Comparison of ENCODE assay signal across 10 mouse cellular contexts in genomic region chr11:76363636-76364035, GRCm38 (mm10). TPM values are rescaled to one million over a fixed set of nuclear protein-coding genes. Genes with fewer than 3 reads are reported as not detected.
A peak's percentile ranks its signal among the peaks of the same experiment; 100 is the strongest.
DNase-seq lines count a peak whose midpoint lies in the region; ATAC-seq lines count a peak whose summit lies in the region.
"Had no signal": no experiment of that assay in that cellular context is flagged by ENCODE, and none has a peak within 500 bp of the region (broad histone marks: within the 10 kb centered on the region; RNA-seq: fewer than 3 reads in every experiment).

No protein-coding gene starts in this region.

- H3K9me3 ChIP-seq in embryonic facial prominence, embryonic 13.5 days, result no peaks in the 10 kb centered on the region
- no peaks in the 10 kb centered on the region for H3K9me3 ChIP-seq in hindbrain, embryonic 10.5 days
- no peaks in the 10 kb centered on the region for H3K9me3 ChIP-seq in midbrain, embryonic 14.5 days (ENCODE audit: control insufficient read depth, low read length)
- H3K9me3 ChIP-seq: G1E had no signal

- H3K27me3 ChIP-seq in embryonic facial prominence, embryonic 13.5 days, result no peaks in the 10 kb centered on the region
- H3K27me3 ChIP-seq in hindbrain, embryonic 10.5 days (ENCODE audit: insufficient read depth, poor library complexity, severe bottlenecking), result no peaks in the 10 kb centered on the region
- H3K27me3 ChIP-seq in midbrain, embryonic 14.5 days (ENCODE audit: control insufficient read depth, insufficient read depth, low read length), result no peaks in the 10 kb centered on the region

- peaks cover 15% of the 10 kb centered on the region for H3K36me3 ChIP-seq in embryonic facial prominence, embryonic 13.5 days
- peaks cover 12% of the 10 kb centered on the region for H3K36me3 ChIP-seq in hindbrain, embryonic 10.5 days
- H3K36me3 ChIP-seq in midbrain, embryonic 14.5 days (ENCODE audit: control insufficient read depth, insufficient read depth, low read length), result no peaks in the 10 kb centered on the region
- H3K36me3 ChIP-seq: G1E had no signal

- WGBS in embryonic facial prominence, embryonic 13.5 days, result 31% methylated on average over 9 of the region's 9 CpGs
- WGBS in hindbrain, embryonic 10.5 days, result 17% methylated on average over 9 of the region's 9 CpGs
- 12% methylated on average over 9 of the region's 9 CpGs for WGBS in midbrain, embryonic 14.5 days

- intact Hi-C loops in heart, postnatal 10 days (cut with DNase I), result no loop called here

- DNase-seq in heart, adult 8-10 months (ENCODE audit: low spot score), result peak; percentile 38
- no peak for DNase-seq in heart, postnatal 10 days
- no peak for DNase-seq in hindbrain, embryonic 10.5 days (ENCODE audit: low spot score)
- peak; percentile 55 for DNase-seq in midbrain, embryonic 14.5 days
- no peak for DNase-seq in frontal cortex, postnatal 25 days (ENCODE audit: low spot score in 2 of 2)
- DNase-seq in cerebellum, adult 8-10 months, result no peak
- no peak for DNase-seq in right cerebral cortex, postnatal 36 days (ENCODE audit: low spot score in 2 of 2)
- DNase-seq: spleen, adult 18-20 months had no signal

- H3K4me3 ChIP-seq in embryonic facial prominence, embryonic 13.5 days, result no peak overlapping the region
- no peak overlapping the region for H3K4me3 ChIP-seq in hindbrain, embryonic 10.5 days
- no peak overlapping the region for H3K4me3 ChIP-seq in midbrain, embryonic 14.5 days (replicated peaks; ENCODE audit: low read depth, low read length)

- H3K27ac ChIP-seq in embryonic facial prominence, embryonic 13.5 days, result peak overlapping the region; percentile 49; the same call in 1 of the 2 replicates
- H3K27ac ChIP-seq in hindbrain, embryonic 10.5 days, result peak overlapping the region; percentile 75; the same call in 1 of the 2 replicates
- 0 out of 2 replicates have a peak overlapping the region, but pooled peaks have one; percentile 32 for H3K27ac ChIP-seq in midbrain, embryonic 14.5 days (replicated peaks; ENCODE audit: low read depth, low read length)

- peaks cover 63% of the 10 kb centered on the region for H3K4me1 ChIP-seq in embryonic facial prominence, embryonic 13.5 days
- peaks cover 67% of the 10 kb centered on the region for H3K4me1 ChIP-seq in hindbrain, embryonic 10.5 days (replicated peaks)
- H3K4me1 ChIP-seq in midbrain, embryonic 14.5 days (ENCODE audit: control insufficient read depth, insufficient read depth, low read length), result peaks cover 26% of the 10 kb centered on the region

- ATAC-seq in embryonic facial prominence, embryonic 13.5 days (ENCODE audit: insufficient number of reproducible peaks, insufficient read depth, low FRiP score, low TSS enrichment, low read depth), result no peak
- ATAC-seq in midbrain, embryonic 14.5 days (ENCODE audit: low FRiP score, low TSS enrichment), result no peak

- no peak overlapping the region for H3K9ac ChIP-seq in embryonic facial prominence, embryonic 13.5 days
- H3K9ac ChIP-seq in midbrain, embryonic 14.5 days (replicated peaks; ENCODE audit: low read length), result no peak overlapping the region

- H3K4me2 ChIP-seq in embryonic facial prominence, embryonic 13.5 days, result no peak overlapping the region
- no peak overlapping the region for H3K4me2 ChIP-seq in midbrain, embryonic 14.5 days (ENCODE audit: low read length)

RNA-seq across cellular contexts. Expression of gene Nxn, which starts 35.3 kb away (rescaled TPM):
- 10 to 100 TPM in 3 of 4 experiments, 1 to 10 TPM in 1; 9.8 to 13.0 (median 11.0) TPM for total RNA-seq in heart, adult 8-10 months (2022)
- 10 to 100 TPM; 15.7 to 17.4 TPM for total RNA-seq in heart, postnatal 10 days (2021)
- 76.8 and 77.6 TPM in 2 replicates for polyA plus RNA-seq in embryonic facial prominence, embryonic 13.5 days (2015; fragmentation: Nextera tagmentation; extraction: Ambion mirVana)
- 45.3 and 46.6 TPM in 2 replicates for polyA plus RNA-seq in hindbrain, embryonic 10.5 days (2016; fragmentation: Nextera tagmentation; extraction: Ambion mirVana)
- 21.9 and 28.2 TPM in 2 replicates for polyA plus RNA-seq in midbrain, embryonic 14.5 days (2014; fragmentation: Nextera tagmentation; extraction: Ambion mirVana)

RNA-seq across cellular contexts. Expression of gene Timm22, which starts 43.1 kb away (rescaled TPM):
- 10 to 100 TPM; 32.9 to 54.5 (median 39.9) TPM for total RNA-seq in heart, adult 8-10 months (2022)
- 10 to 100 TPM; 43.4 to 51.7 TPM for total RNA-seq in heart, postnatal 10 days (2021)
- 111 and 130 TPM in 2 replicates for polyA plus RNA-seq in embryonic facial prominence, embryonic 13.5 days (2015; fragmentation: Nextera tagmentation; extraction: Ambion mirVana)
- polyA plus RNA-seq in hindbrain, embryonic 10.5 days (2016; fragmentation: Nextera tagmentation; extraction: Ambion mirVana), result 123 and 148 TPM in 2 replicates
- 111 and 120 TPM in 2 replicates for polyA plus RNA-seq in midbrain, embryonic 14.5 days (2014; fragmentation: Nextera tagmentation; extraction: Ambion mirVana)

Comparison
In these comparisons a context has a peak if more than half of its experiments do, and no peak if none do; other contexts are left out.
1. DNase-seq: peak in heart, adult 8-10 months (single experiment) and midbrain, embryonic 14.5 days (single experiment); none in heart, postnatal 10 days (0 of 2), hindbrain, embryonic 10.5 days (single experiment), frontal cortex, postnatal 25 days (0 of 2), cerebellum, adult 8-10 months (single experiment) and right cerebral cortex, postnatal 36 days (0 of 2).
2. Peak in every context shown above with its lines, with median percentiles within 50 percentile points of each other: H3K27ac ChIP-seq.